Mouse (Mus musculus): ENCODE data around the gene Vsig2. TPM values are rescaled to one million over a fixed set of nuclear protein-coding genes. Genes with fewer than 3 reads are reported as not detected.

The Vsig2 gene
- polyA plus RNA-seq, 1 experiment from 2014 or later = 1.3 TPM

- TF ChIP-seq EP300 (IDR thresholded peaks at IDR 0.05; ENCODE audit: low read depth) = no peak
- TF ChIP-seq CTCF (IDR thresholded peaks at IDR 0.05; ENCODE audit: low read depth) = peak; percentile 38
- Histone ChIP-seq H3K9me3 (ENCODE audit: low read length) (no peaks in the 10 kb centered on the region), H3K36me3 (replicated peaks; ENCODE audit: insufficient read depth, low read length) (no peaks in the 10 kb centered on the region), H3K27ac (ENCODE audit: low read depth) (no peak overlapping the region), H3K27me3 (ENCODE audit: insufficient read depth, low read length) (no peaks in the 10 kb centered on the region), H3K9ac (replicated peaks) (no peak overlapping the region), H3K4me2 (ENCODE audit: low read depth, low read length) (no peak overlapping the region), H3K4me3 (ENCODE audit: low read depth, low read length) (no peak overlapping the region), H3K4me1 (ENCODE audit: insufficient read depth) (no peaks in the 10 kb centered on the region)
- DNase-seq (no peak), ATAC-seq (no peak)
These were observed 34.7 kb upstream of the Vsig2 start for GRCm38 (mm10) chr9:37504348-37504747.

GRCm38 (mm10) chr9:37506023-37506422, 33.0 kb upstream of the Vsig2 start:
- no peaks in the 10 kb centered on the region for H3K4me1 ChIP-seq (ENCODE audit: insufficient read depth)

GRCm38 (mm10) chr9:37512097-37512496, 27.0 kb upstream of the Vsig2 start:
- Histone ChIP-seq H3K27me3 (ENCODE audit: insufficient read depth, low read length) (no peaks in the 10 kb centered on the region), H3K27ac (ENCODE audit: low read depth) (no peak overlapping the region), H3K4me3 (ENCODE audit: low read depth, low read length) (no peak overlapping the region), H3K4me1 (ENCODE audit: insufficient read depth) (no peaks in the 10 kb centered on the region), H3K36me3 (replicated peaks; ENCODE audit: insufficient read depth, low read length) (no peaks in the 10 kb centered on the region), H3K9me3 (ENCODE audit: low read length) (no peaks in the 10 kb centered on the region), H3K4me2 (ENCODE audit: low read depth, low read length) (no peak overlapping the region), H3K9ac (replicated peaks) (no peak overlapping the region)
- ATAC-seq (no peak), DNase-seq (no peak)
- WGBS (ENCODE audit: insufficient replicate concordance) = 70% methylated on average over 2 of the region's 2 CpGs
- TF ChIP-seq CTCF (IDR thresholded peaks at IDR 0.05; ENCODE audit: low read depth) (peak; percentile 48), EP300 (IDR thresholded peaks at IDR 0.05; ENCODE audit: low read depth) (no peak)

More at GRCm38 (mm10) chr9:37506023-37506422, 33.0 kb upstream of the Vsig2 start:
- Histone ChIP-seq H3K9me3 (ENCODE audit: low read length) (no peaks in the 10 kb centered on the region), H3K4me3 (ENCODE audit: low read depth, low read length) (no peak overlapping the region), H3K27me3 (ENCODE audit: insufficient read depth, low read length) (no peaks in the 10 kb centered on the region), H3K36me3 (replicated peaks; ENCODE audit: insufficient read depth, low read length) (no peaks in the 10 kb centered on the region), H3K27ac (ENCODE audit: low read depth) (no peak overlapping the region), H3K4me2 (ENCODE audit: low read depth, low read length) (no peak overlapping the region), H3K9ac (replicated peaks) (no peak overlapping the region)
- ATAC-seq (no peak), DNase-seq (no peak)
- 86% methylated on average over 1 of the region's 1 CpGs for WGBS (ENCODE audit: insufficient replicate concordance)
- no peak for TF ChIP-seq CTCF (IDR thresholded peaks at IDR 0.05; ENCODE audit: low read depth)
- TF ChIP-seq EP300 (IDR thresholded peaks at IDR 0.05; ENCODE audit: low read depth) = no peak

GRCm38 (mm10) chr9:37514456-37514855, 24.6 kb upstream of the Vsig2 start:
- H3K27ac ChIP-seq (ENCODE audit: low read depth) = no peak overlapping the region
- no peaks in the 10 kb centered on the region for H3K36me3 ChIP-seq (replicated peaks; ENCODE audit: insufficient read depth, low read length)
- no peak overlapping the region for H3K4me2 ChIP-seq (ENCODE audit: low read depth, low read length)
- H3K4me1 ChIP-seq (ENCODE audit: insufficient read depth) = peaks cover 6% of the 10 kb centered on the region
- WGBS (ENCODE audit: insufficient replicate concordance) = 55% methylated on average over 3 of the region's 3 CpGs
- no peaks in the 10 kb centered on the region for H3K27me3 ChIP-seq (ENCODE audit: insufficient read depth, low read length)
- no peak for ATAC-seq
- TF ChIP-seq EP300 (IDR thresholded peaks at IDR 0.05; ENCODE audit: low read depth) (no peak), CTCF (IDR thresholded peaks at IDR 0.05; ENCODE audit: low read depth) (no peak)
- H3K9ac ChIP-seq (replicated peaks) = no peak overlapping the region
- H3K4me3 ChIP-seq (ENCODE audit: low read depth, low read length) = no peak overlapping the region
- no peak for DNase-seq
- no peaks in the 10 kb centered on the region for H3K9me3 ChIP-seq (ENCODE audit: low read length)

GRCm38 (mm10) chr9:37517467-37517866, 21.6 kb upstream of the Vsig2 start:
- no peak overlapping the region for H3K4me3 ChIP-seq (ENCODE audit: low read depth, low read length)
- WGBS (ENCODE audit: insufficient replicate concordance) = 14% methylated on average over 1 of the region's 1 CpGs
- DNase-seq (no peak), ATAC-seq (peak; percentile 95)
- no peak overlapping the region for H3K4me2 ChIP-seq (ENCODE audit: low read depth, low read length)
- H3K9ac ChIP-seq (replicated peaks) = no peak overlapping the region
- no peak overlapping the region for H3K27ac ChIP-seq (ENCODE audit: low read depth)
- H3K36me3 ChIP-seq (replicated peaks; ENCODE audit: insufficient read depth, low read length) = peaks cover 5% of the 10 kb centered on the region; the same call in 1 of the 2 replicates
- H3K9me3 ChIP-seq (ENCODE audit: low read length) = no peaks in the 10 kb centered on the region
- H3K27me3 ChIP-seq (ENCODE audit: insufficient read depth, low read length) = no peaks in the 10 kb centered on the region
- H3K4me1 ChIP-seq (ENCODE audit: insufficient read depth) = peaks cover 6% of the 10 kb centered on the region
- TF ChIP-seq EP300 (IDR thresholded peaks at IDR 0.05; ENCODE audit: low read depth) (peak; percentile 93), CTCF (IDR thresholded peaks at IDR 0.05; ENCODE audit: low read depth) (no peak)

- no peak overlapping the region for H3K27ac ChIP-seq (ENCODE audit: low read depth)
- peaks cover 6% of the 10 kb centered on the region for H3K4me1 ChIP-seq (ENCODE audit: insufficient read depth)
- 85% methylated on average over 8 of the region's 8 CpGs for WGBS (ENCODE audit: insufficient replicate concordance)
- H3K36me3 ChIP-seq (replicated peaks; ENCODE audit: insufficient read depth, low read length) = peaks cover 10% of the 10 kb centered on the region; the same call in 1 of the 2 replicates
- TF ChIP-seq CTCF (IDR thresholded peaks at IDR 0.05; ENCODE audit: low read depth) = no peak
- TF ChIP-seq EP300 (IDR thresholded peaks at IDR 0.05; ENCODE audit: low read depth) = no peak
- no peaks in the 10 kb centered on the region for H3K9me3 ChIP-seq (ENCODE audit: low read length)
- DNase-seq (no peak), ATAC-seq (no peak)
- H3K4me3 ChIP-seq (ENCODE audit: low read depth, low read length) = no peak overlapping the region
- no peaks in the 10 kb centered on the region for H3K27me3 ChIP-seq (ENCODE audit: insufficient read depth, low read length)
- H3K9ac ChIP-seq (replicated peaks) = no peak overlapping the region
- no peak overlapping the region for H3K4me2 ChIP-seq (ENCODE audit: low read depth, low read length)
These were observed 20.1 kb upstream of the Vsig2 start for GRCm38 (mm10) chr9:37518991-37519390.

GRCm38 (mm10) chr9:37519995-37520394, 19.1 kb upstream of the Vsig2 start:
- DNase-seq (no peak), ATAC-seq (no peak)
- H3K9me3 ChIP-seq (ENCODE audit: low read length) = no peaks in the 10 kb centered on the region
- 77% methylated on average over 2 of the region's 2 CpGs for WGBS (ENCODE audit: insufficient replicate concordance)
- H3K9ac ChIP-seq (replicated peaks) = no peak overlapping the region
- TF ChIP-seq CTCF (IDR thresholded peaks at IDR 0.05; ENCODE audit: low read depth) (no peak), EP300 (IDR thresholded peaks at IDR 0.05; ENCODE audit: low read depth) (no peak)
- peaks cover 6% of the 10 kb centered on the region for H3K4me1 ChIP-seq (ENCODE audit: insufficient read depth)
- H3K27ac ChIP-seq (ENCODE audit: low read depth) = no peak overlapping the region
- no peaks in the 10 kb centered on the region for H3K27me3 ChIP-seq (ENCODE audit: insufficient read depth, low read length)
- H3K4me3 ChIP-seq (ENCODE audit: low read depth, low read length) = no peak overlapping the region
- peaks cover 16% of the 10 kb centered on the region; the same call in 1 of the 2 replicates for H3K36me3 ChIP-seq (replicated peaks; ENCODE audit: insufficient read depth, low read length)
- no peak overlapping the region for H3K4me2 ChIP-seq (ENCODE audit: low read depth, low read length)
